Mouse (Mus musculus) adrenal gland, postnatal 0 days (tissue): ENCODE data around the gene Pxk. TPM values are rescaled to one million over a fixed set of nuclear protein-coding genes. Genes with fewer than 3 reads are reported as not detected.

Source experiments
- polyA plus RNA-seq: library from polyadenylated mRNA; unstranded; fragments of >200 nt; fragmentation: Nextera tagmentation; extraction: Ambion mirVana; gene quantifications from 2 replicates; pipeline ENCODE4 v1.2.1, GENCODE M21; 2015

Gene Pxk
- polyA plus RNA-seq = 31.8 and 44.3 TPM in 2 replicates

DNA sequence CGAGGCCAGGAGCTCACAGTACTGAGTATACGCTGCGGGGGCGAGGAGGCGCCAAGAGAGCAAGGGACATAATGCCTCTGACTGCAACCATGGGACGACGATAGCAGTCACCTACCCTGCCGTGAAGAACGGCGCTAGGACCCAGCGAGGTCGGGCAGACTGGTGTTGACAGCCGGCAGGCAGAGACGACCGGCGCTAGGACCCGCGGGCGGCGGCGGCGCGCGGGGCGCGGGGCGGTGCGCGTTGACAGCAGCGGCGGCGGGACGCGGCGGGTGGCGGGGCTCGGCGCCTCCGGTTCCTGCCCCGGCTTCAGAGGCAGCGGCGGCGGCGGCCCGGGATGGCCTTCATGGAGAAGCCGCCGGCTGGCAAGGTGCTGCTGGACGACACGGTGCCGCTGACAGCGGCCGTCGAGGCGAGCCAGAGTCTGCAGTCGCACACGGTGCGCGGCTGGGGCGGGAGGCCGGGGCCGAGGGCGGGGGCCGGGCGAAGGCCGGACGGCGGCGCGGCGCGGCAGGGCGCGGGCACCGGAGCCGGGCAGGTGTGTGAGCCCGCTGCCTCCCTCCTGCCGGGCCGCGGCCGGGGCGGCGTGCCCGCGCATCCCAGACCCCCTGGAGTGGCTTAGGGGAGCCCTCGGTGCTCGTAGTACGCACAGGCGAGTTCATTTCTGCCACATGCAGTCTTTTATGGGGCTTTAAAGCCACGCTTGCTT, at the start of gene Pxk:
Pxk (plus strand) TSS at position 234 of the 709 bp plus-strand sequence.

DNA sequence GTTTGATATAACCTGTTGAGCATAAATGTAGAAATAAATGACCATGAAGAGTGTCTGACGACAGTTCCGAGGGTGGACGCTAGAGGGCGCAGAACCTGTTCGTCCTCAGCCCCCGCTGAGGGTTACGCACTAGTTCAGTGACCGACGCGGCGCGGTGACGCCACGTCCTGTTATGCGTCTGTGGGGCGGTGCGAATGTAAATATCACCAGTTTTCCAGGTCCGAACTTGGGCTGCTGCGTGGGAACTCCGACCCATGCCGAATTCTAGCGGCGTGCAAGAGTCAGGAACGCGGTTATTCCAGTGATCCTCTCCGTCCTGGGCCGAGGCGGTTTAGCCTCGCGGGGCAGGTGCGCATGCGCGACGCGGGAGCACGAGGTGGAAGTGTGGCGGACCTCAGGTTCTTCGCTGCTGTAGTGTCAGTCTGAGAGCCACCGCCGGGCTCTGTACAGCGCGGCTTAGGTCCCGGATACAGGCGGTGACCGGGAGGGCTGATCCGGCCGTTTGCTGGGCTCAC, 17.8 kb upstream of the Pxk start, which contains the start of gene Rpp14:
Rpp14 (plus strand) TSS at position 203 of the 515 bp plus-strand sequence.

DNA sequence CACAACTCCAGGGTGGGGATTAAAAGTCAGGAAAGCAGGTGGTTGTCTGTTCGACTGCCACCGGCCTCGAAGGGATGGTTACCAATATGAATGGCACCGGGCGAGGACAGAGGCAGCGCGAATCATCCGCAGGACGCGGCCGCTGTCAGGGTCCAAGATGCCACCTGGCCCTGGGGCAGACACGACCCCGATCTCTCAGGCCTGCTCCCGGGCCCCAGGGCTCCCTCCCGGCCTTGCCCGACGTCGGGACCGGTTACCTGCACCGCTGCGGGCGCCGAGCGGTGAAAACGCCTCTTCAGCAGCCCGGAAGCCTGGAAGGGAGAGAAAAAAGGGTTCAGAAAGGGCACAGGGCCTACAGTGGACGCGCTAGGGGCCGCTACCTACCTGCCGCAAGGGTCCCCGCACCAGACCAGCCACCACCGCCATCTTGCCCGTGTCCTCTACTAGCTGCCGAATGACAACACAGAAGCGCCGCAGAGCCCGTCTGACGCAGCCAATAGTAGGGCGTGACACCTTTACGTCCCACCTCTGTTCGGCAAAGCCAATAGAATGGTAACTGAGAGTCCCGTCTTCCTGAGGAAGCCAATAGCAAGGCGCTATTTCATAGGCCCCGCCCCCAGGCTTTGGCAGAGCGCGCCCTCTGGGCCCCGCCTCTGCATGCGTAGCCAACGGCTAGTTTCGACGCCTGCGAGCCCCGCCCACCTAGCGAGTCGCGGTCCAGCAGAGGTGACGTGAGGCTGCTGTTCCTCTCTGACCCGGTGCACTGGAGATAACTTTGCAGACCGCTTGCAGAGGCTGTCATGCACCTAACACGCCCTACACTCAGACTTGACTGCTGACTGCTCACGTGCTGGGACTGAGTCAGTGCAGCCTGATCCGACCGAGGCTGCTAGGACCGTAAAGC, 74.7 kb downstream of the Pxk start, which contains the start of gene Pdhb:
Pdhb (minus strand) TSS at position 519 of the 904 bp plus-strand sequence.

DNA sequence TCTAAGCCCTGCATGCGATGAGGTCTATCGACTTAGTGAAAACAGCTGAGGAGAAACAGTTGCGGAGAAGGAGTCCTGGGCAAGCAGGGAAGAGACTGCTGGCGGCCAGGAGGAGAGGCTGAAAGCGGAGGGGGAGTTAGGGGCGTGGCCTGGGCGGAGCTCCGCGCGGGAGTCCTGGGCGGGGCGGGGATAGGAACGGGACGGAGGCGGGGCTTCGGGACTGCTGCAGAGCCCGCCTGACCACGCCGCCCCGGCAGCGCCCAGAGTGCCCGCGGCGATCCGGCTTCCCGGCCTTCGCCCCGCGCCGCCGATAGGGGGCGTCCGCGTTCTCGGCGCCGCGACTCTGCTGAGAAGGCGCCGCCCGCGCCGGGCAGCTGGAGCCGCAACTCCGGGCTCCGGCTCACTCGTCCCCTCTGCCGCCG, 115.8 kb downstream of the Pxk start, which contains the start of gene Kctd6:
Kctd6 (plus strand) TSS at position 338 of the 422 bp plus-strand sequence.

Other genes starting within 250 kb of the Pxk start
- not detected in 2 replicates for gene Gm45521, start 140.9 kb upstream of the Pxk start, polyA plus RNA-seq
- gene Dnase1l3, start 103.6 kb upstream of the Pxk start, polyA plus RNA-seq = 0.83 and 1.1 TPM in 2 replicates
- gene Abhd6, start 95.3 kb upstream of the Pxk start, polyA plus RNA-seq = 50.3 and 90.8 TPM in 2 replicates
- gene Rpp14, start 17.8 kb upstream of the Pxk start, polyA plus RNA-seq = 45.8 and 50.3 TPM in 2 replicates
- gene Pdhb, start 74.8 kb downstream of the Pxk start, polyA plus RNA-seq = 206 and 257 TPM in 2 replicates
- gene Kctd6, start 115.9 kb downstream of the Pxk start, polyA plus RNA-seq = 16.5 and 20.4 TPM in 2 replicates
- 1.5 and 2.3 TPM in 2 replicates for gene Acox2, start 161.1 kb downstream of the Pxk start, polyA plus RNA-seq
- gene Fam107a, start 219.8 kb downstream of the Pxk start, polyA plus RNA-seq = 0.91 and 1.2 TPM in 2 replicates